Mouse (Mus musculus) liver, embryonic 16.5 days (tissue): ENCODE results near the gene Ptpn18. TPM values are rescaled to one million over a fixed set of nuclear protein-coding genes. Genes with fewer than 3 reads are reported as not detected.
"Not testable (repeated sequence)": the region's sequence is repeated elsewhere in the genome, so short reads cannot be mapped to it uniquely, and the experiment has no call there.

Experiments
- ATAC-seq: fragments of 200-750 bp; cut with Nextera tagmentation; 2 replicates; pipeline ENCODE4 v1.8.0; 2017; ENCODE audit warnings: low read depth, mild to moderate bottlenecking, moderate number of reproducible peaks, moderate library complexity
- H3K27ac ChIP-seq: fragments of 300-500 bp; sonication (generic); 2 replicates; pipeline ENCODE4 v1.5.1; 2014; ENCODE audit warnings: mild to moderate bottlenecking, low read length
- H3K27me3 ChIP-seq: fragments of 300-500 bp; sonication (generic); 2 replicates; pipeline ENCODE4 v1.6.1; 2014; ENCODE audit warnings: low read depth, low read length, mixed read lengths; ENCODE audit not compliant: control insufficient read depth, insufficient read depth
- H3K36me3 ChIP-seq: fragments of 300-500 bp; sonication (generic); 2 replicates; pipeline ENCODE4 v1.6.1; 2014; ENCODE audit warnings: mild to moderate bottlenecking; ENCODE audit not compliant: control insufficient read depth, insufficient read depth
- H3K4me1 ChIP-seq: fragments of 300-500 bp; sonication (generic); 2 replicates; pipeline ENCODE4 v1.6.1; 2014; ENCODE audit warnings: low read depth, low read length, mixed read lengths; ENCODE audit not compliant: control insufficient read depth
- H3K4me2 ChIP-seq: fragments of 300-500 bp; sonication (generic); 2 replicates; pipeline ENCODE4 v1.6.1; 2014; ENCODE audit warnings: low read depth, low read length, mixed read lengths
- H3K4me3 ChIP-seq: fragments of 300-500 bp; sonication (generic); 2 replicates; pipeline ENCODE4 v1.5.1; 2014; ENCODE audit warnings: low read depth, mild to moderate bottlenecking, low read length
- H3K9ac ChIP-seq: fragments of 300-500 bp; sonication (generic); 2 replicates; pipeline ENCODE4 v1.6.1; 2014; ENCODE audit warnings: low read depth, low read length
- H3K9me3 ChIP-seq: fragments of 300-500 bp; sonication (generic); replicated peaks from 2 replicates; pipeline ENCODE4 v1.6.1; 2016; ENCODE audit warnings: low read length; ENCODE audit not compliant: control insufficient read depth
- WGBS: fragments of 180-500 bp; shearing (Covaris S2); extraction: QIAGEN DNeasy Blood & Tissue Kit; methylation state at CpG from one replicate; pipeline ENCODE4 v1.1.7; 2014; ENCODE audit not compliant: insufficient replicate concordance; 5-methylcytosine and 5-hydroxymethylcytosine counted together
- microRNA-seq: library from miRNA; unstranded; fragments of <30 nt; microRNA quantifications from one replicate; pipeline ENCODE4, GENCODE M21; 2016
- polyA plus RNA-seq: library from polyadenylated mRNA; unstranded; fragments of >200 nt; fragmentation: Nextera tagmentation; extraction: Ambion mirVana; gene quantifications from 2 replicates; pipeline ENCODE4 v1.2.1, GENCODE M21; 2015

Ptpn18 gene
- polyA plus RNA-seq, 1 experiment from 2014 or later, result 16.7 TPM

- not testable (repeated sequence) for H3K4me2 ChIP-seq, H3K27me3 ChIP-seq, H3K4me3 ChIP-seq, H3K9ac ChIP-seq, H3K9me3 ChIP-seq, ATAC-seq, H3K27ac ChIP-seq, H3K36me3 ChIP-seq, H3K4me1 ChIP-seq
- 4% methylated on average over 1 of the region's 1 CpGs for WGBS
Observed at GRCm38 (mm10) chr1:34517797-34518196, 58.2 kb downstream of the Ptpn18 start.

GRCm38 (mm10) chr1:34518259-34518658 is 58.7 kb downstream of the Ptpn18 start:
- Histone ChIP-seq H3K36me3 (no peaks in the 10 kb centered on the region), H3K4me2 (no peak overlapping the region), H3K27ac (no peak overlapping the region), H3K4me3 (no peak overlapping the region), H3K4me1 (no peaks in the 10 kb centered on the region), H3K9me3 (no peaks in the 10 kb centered on the region), H3K27me3 (no peaks in the 10 kb centered on the region), H3K9ac (no peak overlapping the region)
- ATAC-seq, result no peak
- 22% methylated on average over 1 of the region's 1 CpGs for WGBS

- H3K9me3 ChIP-seq, result no peaks in the 10 kb centered on the region
- no peaks in the 10 kb centered on the region for H3K27me3 ChIP-seq
- no peak for ATAC-seq
- no peak overlapping the region for H3K4me2 ChIP-seq
- whole genome bisulfite sequencing, result 31% methylated on average over 6 of the region's 6 CpGs
- H3K4me1 ChIP-seq, result no peaks in the 10 kb centered on the region
- H3K4me3 ChIP-seq, result no peak overlapping the region
- no peak overlapping the region for H3K27ac ChIP-seq
- no peaks in the 10 kb centered on the region for H3K36me3 ChIP-seq
- H3K9ac ChIP-seq, result no peak overlapping the region
Observed at GRCm38 (mm10) chr1:34522205-34522849, 62.8 kb downstream of the Ptpn18 start.

- WGBS, result 46% methylated on average over 3 of the region's 3 CpGs
- no peaks in the 10 kb centered on the region for H3K9me3 ChIP-seq
- H3K36me3 ChIP-seq, result no peaks in the 10 kb centered on the region
- no peaks in the 10 kb centered on the region for H3K4me1 ChIP-seq
- no peak overlapping the region for H3K9ac ChIP-seq
- ATAC-seq, result no peak
- H3K4me3 ChIP-seq, result no peak overlapping the region
- no peak overlapping the region for H3K4me2 ChIP-seq
- no peak overlapping the region for H3K27ac ChIP-seq
- H3K27me3 ChIP-seq, result no peaks in the 10 kb centered on the region
Observed at GRCm38 (mm10) chr1:34522850-34523244, 63.3 kb downstream of the Ptpn18 start.

GRCm38 (mm10) chr1:34523647-34524046 is 64.1 kb downstream of the Ptpn18 start:
- no peaks in the 10 kb centered on the region for H3K9me3 ChIP-seq
- H3K4me1 ChIP-seq, result no peaks in the 10 kb centered on the region
- no peak overlapping the region for H3K27ac ChIP-seq
- H3K36me3 ChIP-seq, result no peaks in the 10 kb centered on the region
- WGBS, result 46% methylated on average over 3 of the region's 3 CpGs
- H3K27me3 ChIP-seq, result no peaks in the 10 kb centered on the region
- ATAC-seq, result no peak
- no peak overlapping the region for H3K9ac ChIP-seq
- H3K4me3 ChIP-seq, result no peak overlapping the region
- H3K4me2 ChIP-seq, result no peak overlapping the region

Small RNA genes within 50 kb of the gene (microRNA-seq; reads per million reads assigned to microRNA genes)
- 11.6 reads per million, percentile 29 among the genes with 10 or more reads in this experiment for gene Mir5103

Other genes with a start within 250 kb of the Ptpn18 start
- 20.8 and 23.0 TPM in 2 replicates for gene Ccdc115, start 20.1 kb upstream of the Ptpn18 start, polyA plus RNA-seq
- 44.6 and 46.8 TPM in 2 replicates for gene Imp4, start 19.9 kb upstream of the Ptpn18 start, polyA plus RNA-seq
- gene Prss39, start 38.6 kb downstream of the Ptpn18 start, polyA plus RNA-seq, result not detected in 2 replicates
- gene Cfc1, start 75.9 kb downstream of the Ptpn18 start, polyA plus RNA-seq, result not detected in 2 replicates
- gene Prss40, start 101.2 kb downstream of the Ptpn18 start, polyA plus RNA-seq, result not detected in 2 replicates
- 0.01 TPM in 1 of 2 replicates, not detected in the other for gene Amer3, start 119.9 kb downstream of the Ptpn18 start, polyA plus RNA-seq